Mouse (Mus musculus) hindbrain, embryonic 14.5 days (tissue): Measurements from ENCODE around the gene Osm. TPM values are rescaled to one million over a fixed set of nuclear protein-coding genes. Genes with fewer than 3 reads are reported as not detected.

Experiments used
- ATAC-seq: fragments of 200-750 bp; cut with Nextera tagmentation; 2 replicates; pipeline ENCODE4 v1.8.0; 2017; ENCODE audit warnings: moderate number of reproducible peaks, mild to moderate bottlenecking, moderate TSS enrichment, moderate library complexity; ENCODE audit not compliant: low FRiP score
- DNase-seq: peaks from one replicate; pipeline ENCODE4 v3.0.0-alpha.2; 2015; ENCODE audit warnings: low spot score
- H3K27ac ChIP-seq: fragments of 300-500 bp; sonication (generic); 2 replicates; pipeline ENCODE4 v1.5.1; 2014; ENCODE audit warnings: mild to moderate bottlenecking, moderate library complexity
- H3K27me3 ChIP-seq: fragments of 300-500 bp; sonication (generic); 2 replicates; pipeline ENCODE4 v1.6.1; 2014; ENCODE audit warnings: mild to moderate bottlenecking, low read length, mixed read lengths; ENCODE audit not compliant: control insufficient read depth, insufficient read depth
- H3K36me3 ChIP-seq: fragments of 300-500 bp; sonication (generic); replicated peaks from 2 replicates; pipeline ENCODE4 v1.6.1; 2014; ENCODE audit not compliant: control insufficient read depth, insufficient read depth
- H3K4me1 ChIP-seq: fragments of 300-500 bp; sonication (generic); replicated peaks from 2 replicates; pipeline ENCODE4 v1.6.1; 2014; ENCODE audit warnings: antibody characterized with exemption, low read length, mixed read lengths; ENCODE audit not compliant: control insufficient read depth, insufficient read depth
- H3K4me2 ChIP-seq: fragments of 300-500 bp; sonication (generic); replicated peaks from 2 replicates; pipeline ENCODE4 v1.6.1; 2014; ENCODE audit warnings: mild to moderate bottlenecking, moderate library complexity
- H3K4me3 ChIP-seq: fragments of 300-500 bp; sonication (generic); replicated peaks from 2 replicates; pipeline ENCODE4 v1.5.1; 2014; ENCODE audit warnings: mild to moderate bottlenecking, low read length
- H3K9ac ChIP-seq: fragments of 300-500 bp; sonication (generic); 2 replicates; pipeline ENCODE4 v1.6.1; 2014
- H3K9me3 ChIP-seq: fragments of 300-500 bp; sonication (generic); 2 replicates; pipeline ENCODE4 v1.6.1; 2016; ENCODE audit warnings: low read length; ENCODE audit not compliant: control insufficient read depth
- WGBS: fragments of 180-500 bp; shearing (Covaris S2); extraction: QIAGEN DNeasy Blood & Tissue Kit; methylation state at CpG from one replicate; pipeline ENCODE4 v1.1.7; 2014; 5-methylcytosine and 5-hydroxymethylcytosine counted together
- polyA plus RNA-seq: library from polyadenylated mRNA; unstranded; fragments of >200 nt; fragmentation: Nextera tagmentation; extraction: Ambion mirVana; gene quantifications from 2 replicates; pipeline ENCODE4 v1.2.1, GENCODE M21; 2014

Osm gene
- polyA plus RNA-seq, 1 experiment from 2014 or later, result not detected

GRCm38 (mm10) chr11:4261188-4261494, 24.9 kb downstream of the Osm start:
- Histone ChIP-seq H3K9ac (no peak overlapping the region), H3K27me3 (peaks cover 21% of the 10 kb centered on the region), H3K4me2 (no peak overlapping the region), H3K4me3 (no peak overlapping the region), H3K36me3 (no peaks in the 10 kb centered on the region), H3K4me1 (0 out of 2 replicates have a peak, but pooled peaks cover 3% of the 10 kb centered on the region), H3K9me3 (no peaks in the 10 kb centered on the region), H3K27ac (no peak overlapping the region)
- 40% methylated on average over 7 of the region's 7 CpGs for WGBS
- ATAC-seq (no peak), DNase-seq (no peak)

GRCm38 (mm10) chr11:4261969-4262368, 25.7 kb downstream of the Osm start:
- Histone ChIP-seq H3K4me2 (no peak overlapping the region), H3K4me1 (0 out of 2 replicates have a peak, but pooled peaks cover 3% of the 10 kb centered on the region), H3K4me3 (no peak overlapping the region), H3K27ac (no peak overlapping the region), H3K27me3 (peaks cover 24% of the 10 kb centered on the region), H3K36me3 (no peaks in the 10 kb centered on the region), H3K9me3 (no peaks in the 10 kb centered on the region), H3K9ac (no peak overlapping the region)
- DNase-seq, result peak; percentile 57
- 27% methylated on average over 5 of the region's 5 CpGs for WGBS
- no peak for ATAC-seq

- H3K4me1 ChIP-seq, result 0 out of 2 replicates have a peak, but pooled peaks cover 3% of the 10 kb centered on the region
- no peak overlapping the region for H3K9ac ChIP-seq
- peaks cover 32% of the 10 kb centered on the region for H3K27me3 ChIP-seq
- WGBS, result 17% methylated on average over 6 of the region's 7 CpGs
- H3K27ac ChIP-seq, result no peak overlapping the region
- H3K4me3 ChIP-seq, result no peak overlapping the region
- DNase-seq (no peak), ATAC-seq (no peak)
- no peak overlapping the region for H3K4me2 ChIP-seq
- H3K9me3 ChIP-seq, result no peaks in the 10 kb centered on the region
- no peaks in the 10 kb centered on the region for H3K36me3 ChIP-seq
Measured at GRCm38 (mm10) chr11:4262847-4263246, 26.6 kb downstream of the Osm start.

GRCm38 (mm10) chr11:4263296-4263695, 27.1 kb downstream of the Osm start:
- Histone ChIP-seq H3K4me1 (0 out of 2 replicates have a peak, but pooled peaks cover 3% of the 10 kb centered on the region), H3K4me3 (no peak overlapping the region), H3K9ac (no peak overlapping the region), H3K36me3 (no peaks in the 10 kb centered on the region), H3K27ac (no peak overlapping the region), H3K27me3 (peaks cover 37% of the 10 kb centered on the region), H3K4me2 (no peak overlapping the region), H3K9me3 (no peaks in the 10 kb centered on the region)
- no peak for DNase-seq
- WGBS, result 38% methylated on average over 1 of the region's 1 CpGs
- ATAC-seq, result no peak

GRCm38 (mm10) chr11:4264066-4264465, 27.8 kb downstream of the Osm start:
- 72% methylated on average over 7 of the region's 7 CpGs for WGBS
- H3K27me3 ChIP-seq, result peaks cover 40% of the 10 kb centered on the region
- H3K4me3 ChIP-seq, result no peak overlapping the region
- H3K9ac ChIP-seq, result no peak overlapping the region
- H3K4me1 ChIP-seq, result 0 out of 2 replicates have a peak, but pooled peaks cover 3% of the 10 kb centered on the region
- no peak overlapping the region for H3K27ac ChIP-seq
- DNase-seq, result no peak
- no peaks in the 10 kb centered on the region for H3K9me3 ChIP-seq
- no peak overlapping the region for H3K4me2 ChIP-seq
- H3K36me3 ChIP-seq, result no peaks in the 10 kb centered on the region
- ATAC-seq, result no peak

- peaks cover 40% of the 10 kb centered on the region for H3K27me3 ChIP-seq
- H3K4me2 ChIP-seq, result peak overlapping the region; percentile 88
- H3K4me1 ChIP-seq, result no peaks in the 10 kb centered on the region
- DNase-seq, result no peak
- 1% methylated on average over 61 of the region's 61 CpGs for WGBS
- peak overlapping the region; percentile 44 for H3K4me3 ChIP-seq
- no peaks in the 10 kb centered on the region for H3K36me3 ChIP-seq
- peak overlapping the region; percentile 44; the same call in 1 of the 2 replicates for H3K9ac ChIP-seq
- H3K27ac ChIP-seq, result no peak overlapping the region
- H3K9me3 ChIP-seq, result no peaks in the 10 kb centered on the region
- ATAC-seq, result 0 out of 2 replicates have a peak, but pooled peaks have one; percentile 12
Measured at GRCm38 (mm10) chr11:4266271-4267201, 30.3 kb downstream of the Osm start.

GRCm38 (mm10) chr11:4267202-4267578, 31.0 kb downstream of the Osm start:
- 8% methylated on average over 13 of the region's 13 CpGs for WGBS
- Histone ChIP-seq H3K4me2 (peak overlapping the region; percentile 88), H3K9ac (no peak overlapping the region), H3K36me3 (no peaks in the 10 kb centered on the region), H3K27ac (no peak overlapping the region), H3K4me1 (no peaks in the 10 kb centered on the region), H3K9me3 (no peaks in the 10 kb centered on the region), H3K27me3 (peaks cover 40% of the 10 kb centered on the region), H3K4me3 (peak overlapping the region; percentile 44)
- no peak for DNase-seq
- ATAC-seq, result no peak

- Histone ChIP-seq H3K36me3 (no peaks in the 10 kb centered on the region), H3K9me3 (no peaks in the 10 kb centered on the region), H3K4me2 (no peak overlapping the region), H3K27me3 (peaks cover 40% of the 10 kb centered on the region), H3K4me3 (no peak overlapping the region), H3K4me1 (no peaks in the 10 kb centered on the region), H3K9ac (no peak overlapping the region), H3K27ac (no peak overlapping the region)
- 93% methylated on average over 6 of the region's 6 CpGs for WGBS
- DNase-seq, result no peak
- ATAC-seq, result no peak
Measured at GRCm38 (mm10) chr11:4268500-4268899, 32.3 kb downstream of the Osm start.

GRCm38 (mm10) chr11:4270744-4271459, 34.7 kb downstream of the Osm start:
- no peaks in the 10 kb centered on the region for H3K4me1 ChIP-seq
- DNase-seq (no peak), ATAC-seq (no peak)
- no peak overlapping the region for H3K9ac ChIP-seq
- 25% methylated on average over 19 of the region's 20 CpGs for WGBS
- H3K36me3 ChIP-seq, result no peaks in the 10 kb centered on the region
- no peak overlapping the region for H3K4me2 ChIP-seq
- H3K27ac ChIP-seq, result no peak overlapping the region
- H3K4me3 ChIP-seq, result no peak overlapping the region
- H3K9me3 ChIP-seq, result no peaks in the 10 kb centered on the region
- peaks cover 21% of the 10 kb centered on the region for H3K27me3 ChIP-seq
